Mouse (Mus musculus): ENCODE results near the gene Cenpn.

Cenpn gene

GRCm38 (mm10) chr8:116921337-116922059 is at the start of gene Cenpn, which contains the start of gene Cmc2:
Gene Cenpn, plus strand, starts transcription at chr8:116921730.
Gene Cmc2, minus strand, starts transcription at chr8:116921455.
- peak; percentile 78 for DNase-seq (ENCODE audit: low read depth)

GRCm38 (mm10) chr8:116872761-116873342 is 48.7 kb upstream of the Cenpn start:
- DNase-seq (ENCODE audit: low read depth), result no peak

- DNase-seq (ENCODE audit: low read depth), result no peak
Observed at GRCm38 (mm10) chr8:116873586-116873985, 47.9 kb upstream of the Cenpn start.

GRCm38 (mm10) chr8:116873986-116874385 is 47.5 kb upstream of the Cenpn start:
- no peak for DNase-seq (ENCODE audit: low read depth)

- no peak for DNase-seq (ENCODE audit: low read depth)
Observed at GRCm38 (mm10) chr8:116875798-116876450, 45.6 kb upstream of the Cenpn start.

- DNase-seq (ENCODE audit: low read depth), result no peak
Observed at GRCm38 (mm10) chr8:116881396-116881795, 40.1 kb upstream of the Cenpn start.

- no peak for DNase-seq (ENCODE audit: low read depth)
Observed at GRCm38 (mm10) chr8:116887813-116888212, 33.7 kb upstream of the Cenpn start.

GRCm38 (mm10) chr8:116891446-116891845 is 30.1 kb upstream of the Cenpn start:
- no peak for DNase-seq (ENCODE audit: low read depth)

- no peak for DNase-seq (ENCODE audit: low read depth)
Observed at GRCm38 (mm10) chr8:116892130-116892529, 29.4 kb upstream of the Cenpn start.

- DNase-seq (ENCODE audit: low read depth), result no peak
Observed at GRCm38 (mm10) chr8:116892636-116893035, 28.9 kb upstream of the Cenpn start.

- DNase-seq (ENCODE audit: low read depth), result no peak
Observed at GRCm38 (mm10) chr8:116893938-116894337, 27.6 kb upstream of the Cenpn start.

GRCm38 (mm10) chr8:116895521-116895920 is 26.0 kb upstream of the Cenpn start:
- DNase-seq (ENCODE audit: low read depth), result no peak

GRCm38 (mm10) chr8:116904736-116905135 is 16.8 kb upstream of the Cenpn start:
- DNase-seq (ENCODE audit: low read depth), result no peak

- DNase-seq (ENCODE audit: low read depth), result no peak
Observed at GRCm38 (mm10) chr8:116905252-116905651, 16.3 kb upstream of the Cenpn start.

- no peak for DNase-seq (ENCODE audit: low read depth)
Observed at GRCm38 (mm10) chr8:116905836-116906235, 15.7 kb upstream of the Cenpn start.

- DNase-seq (ENCODE audit: low read depth), result no peak
Observed at GRCm38 (mm10) chr8:116921005-116921336, 559 bp upstream of the Cenpn start.

GRCm38 (mm10) chr8:116922060-116922757 is 679 bp downstream of the Cenpn start:
- no peak for DNase-seq (ENCODE audit: low read depth)

GRCm38 (mm10) chr8:116923526-116923925 is 2.0 kb downstream of the Cenpn start:
- DNase-seq (ENCODE audit: low read depth), result no peak

- no peak for DNase-seq (ENCODE audit: low read depth)
Observed at GRCm38 (mm10) chr8:116927880-116928279, 6.3 kb downstream of the Cenpn start.

GRCm38 (mm10) chr8:116928588-116928987 is 7.1 kb downstream of the Cenpn start:
- DNase-seq (ENCODE audit: low read depth), result no peak

- no peak for DNase-seq (ENCODE audit: low read depth)
Observed at GRCm38 (mm10) chr8:116934976-116935375, 13.4 kb downstream of the Cenpn start.

GRCm38 (mm10) chr8:116935506-116935905 is 14.0 kb downstream of the Cenpn start:
- DNase-seq (ENCODE audit: low read depth), result no peak
